Mouse (Mus musculus) T-cell, adult 2 months (primary cell): ENCODE measurements at regions not wholly inside any gene's neighbourhood (a gene's known extent, or its start where the extent isn't known, plus 50 kb on each side); places are given as distances from the start of the nearest gene placed in this dataset.
A peak's percentile ranks its signal among the peaks of the same experiment; 100 is the strongest.

ENCODE experiments used
- DNase-seq: peaks from one replicate; pipeline ENCODE4 v3.0.0; 2022; ENCODE audit warnings: low spot score

GRCm38 (mm10) chr6:34246512-34246911, 69.6 kb upstream of the Slc35b4 start:
- DNase-seq = no peak

- no peak for DNase-seq
Observed at GRCm38 (mm10) chr6:34243001-34243400, 66.1 kb upstream of the Slc35b4 start.

- DNase-seq = no peak
Observed at GRCm38 (mm10) chr6:34242486-34242885, 65.6 kb upstream of the Slc35b4 start.

- no peak for DNase-seq
Observed at GRCm38 (mm10) chr6:34235132-34235531, 58.2 kb upstream of the Slc35b4 start.

GRCm38 (mm10) chr6:34234443-34235020, 57.6 kb upstream of the Slc35b4 start:
- no peak for DNase-seq

GRCm38 (mm10) chr6:34230768-34231381, 54.0 kb upstream of the Slc35b4 start:
- DNase-seq = peak; percentile 15

- no peak for DNase-seq
Observed at GRCm38 (mm10) chr6:34227131-34227530, 50.2 kb upstream of the Slc35b4 start.
